Mouse (Mus musculus) forebrain, embryonic 10.5 days (tissue): ENCODE measurements around the gene Ccdc113. TPM values are rescaled to one million over a fixed set of nuclear protein-coding genes. Genes with fewer than 3 reads are reported as not detected.

Experiments used
- DNase-seq: peaks from one replicate; pipeline ENCODE4 v3.0.0-alpha.2; 2017; ENCODE audit warnings: low spot score; ENCODE audit errors: extremely low spot score
- H3K27ac ChIP-seq: fragments of 300-500 bp; sonication (generic); 2 replicates; pipeline ENCODE4 v1.5.1; 2016; ENCODE audit warnings: mild to moderate bottlenecking
- H3K27me3 ChIP-seq: fragments of 300-500 bp; sonication (generic); 2 replicates; pipeline ENCODE4 v1.6.1; 2016; ENCODE audit warnings: mild to moderate bottlenecking; ENCODE audit not compliant: poor library complexity, severe bottlenecking
- H3K36me3 ChIP-seq: fragments of 300-500 bp; sonication (generic); replicated peaks from 2 replicates; pipeline ENCODE4 v1.6.1; 2016; ENCODE audit warnings: mild to moderate bottlenecking, moderate library complexity
- H3K4me1 ChIP-seq: fragments of 300-500 bp; sonication (generic); 2 replicates; pipeline ENCODE4 v1.6.1; 2016
- H3K4me3 ChIP-seq: fragments of 300-500 bp; sonication (generic); 2 replicates; pipeline ENCODE4 v1.5.1; 2016; ENCODE audit warnings: mild to moderate bottlenecking, moderate library complexity
- H3K9me3 ChIP-seq: fragments of 300-500 bp; sonication (generic); 2 replicates; pipeline ENCODE4 v1.6.1; 2016; ENCODE audit warnings: mild to moderate bottlenecking, moderate library complexity
- WGBS: fragments of 180-500 bp; shearing (Covaris S2); methylation state at CpG from one replicate; pipeline ENCODE4 v1.1.7; 2016; 5-methylcytosine and 5-hydroxymethylcytosine counted together
- polyA plus RNA-seq: library from polyadenylated mRNA; unstranded; fragments of >200 nt; fragmentation: Nextera tagmentation; extraction: Ambion mirVana; gene quantifications from 2 replicates; pipeline ENCODE4 v1.2.1, GENCODE M21; 2016

Gene Ccdc113
- polyA plus RNA-seq, 1 experiment from 2014 or later, result 0.15 TPM

GRCm38 (mm10) chr8:95505606-95506005, 28.3 kb upstream of the Ccdc113 start:
- H3K36me3 ChIP-seq, result no peaks in the 10 kb centered on the region
- no peaks in the 10 kb centered on the region for H3K27me3 ChIP-seq
- no peaks in the 10 kb centered on the region for H3K9me3 ChIP-seq
- no peaks in the 10 kb centered on the region for H3K4me1 ChIP-seq
- WGBS, result 91% methylated on average over 3 of the region's 3 CpGs
- H3K27ac ChIP-seq, result no peak overlapping the region
- DNase-seq, result no peak
- H3K4me3 ChIP-seq, result no peak overlapping the region

GRCm38 (mm10) chr8:95506245-95506644, 27.6 kb upstream of the Ccdc113 start:
- H3K27ac ChIP-seq, result no peak overlapping the region
- H3K9me3 ChIP-seq, result no peaks in the 10 kb centered on the region
- no peaks in the 10 kb centered on the region for H3K4me1 ChIP-seq
- no peaks in the 10 kb centered on the region for H3K36me3 ChIP-seq
- DNase-seq, result no peak
- no peaks in the 10 kb centered on the region for H3K27me3 ChIP-seq
- 72% methylated on average over 5 of the region's 5 CpGs for WGBS
- no peak overlapping the region for H3K4me3 ChIP-seq

- WGBS, result 79% methylated on average over 4 of the region's 4 CpGs
- Histone ChIP-seq H3K27ac (no peak overlapping the region), H3K36me3 (no peaks in the 10 kb centered on the region), H3K9me3 (no peaks in the 10 kb centered on the region), H3K27me3 (no peaks in the 10 kb centered on the region), H3K4me3 (no peak overlapping the region), H3K4me1 (no peaks in the 10 kb centered on the region)
- DNase-seq, result no peak
These were observed 21.6 kb upstream of the Ccdc113 start for GRCm38 (mm10) chr8:95512257-95512656.

- H3K4me3 ChIP-seq, result no peak overlapping the region
- WGBS, result 87% methylated on average over 4 of the region's 4 CpGs
- no peak overlapping the region for H3K27ac ChIP-seq
- H3K36me3 ChIP-seq, result no peaks in the 10 kb centered on the region
- H3K9me3 ChIP-seq, result no peaks in the 10 kb centered on the region; the same call in 1 of the 2 replicates
- no peak for DNase-seq
- no peaks in the 10 kb centered on the region for H3K27me3 ChIP-seq
- no peaks in the 10 kb centered on the region for H3K4me1 ChIP-seq
These were observed 20.7 kb upstream of the Ccdc113 start for GRCm38 (mm10) chr8:95513219-95513618.

- H3K27me3 ChIP-seq, result no peaks in the 10 kb centered on the region
- WGBS, result 94% methylated on average over 6 of the region's 6 CpGs
- no peak overlapping the region for H3K27ac ChIP-seq
- no peak for DNase-seq
- no peak overlapping the region for H3K4me3 ChIP-seq
- H3K36me3 ChIP-seq, result no peaks in the 10 kb centered on the region
- no peaks in the 10 kb centered on the region; the same call in 1 of the 2 replicates for H3K9me3 ChIP-seq
- H3K4me1 ChIP-seq, result no peaks in the 10 kb centered on the region
These were observed 17.0 kb upstream of the Ccdc113 start for GRCm38 (mm10) chr8:95516928-95517327.

- no peaks in the 10 kb centered on the region for H3K4me1 ChIP-seq
- H3K4me3 ChIP-seq, result no peak overlapping the region
- no peaks in the 10 kb centered on the region for H3K9me3 ChIP-seq
- no peaks in the 10 kb centered on the region for H3K36me3 ChIP-seq
- no peaks in the 10 kb centered on the region for H3K27me3 ChIP-seq
- DNase-seq, result no peak
- 91% methylated on average over 4 of the region's 4 CpGs for WGBS
- H3K27ac ChIP-seq, result no peak overlapping the region
These were observed 9.9 kb upstream of the Ccdc113 start for GRCm38 (mm10) chr8:95523991-95524390.

- Histone ChIP-seq H3K27ac (no peak overlapping the region), H3K4me1 (no peaks in the 10 kb centered on the region), H3K4me3 (no peak overlapping the region), H3K9me3 (no peaks in the 10 kb centered on the region), H3K36me3 (no peaks in the 10 kb centered on the region), H3K27me3 (peaks cover 5% of the 10 kb centered on the region; the same call in 1 of the 2 replicates)
- DNase-seq, result no peak
- 87% methylated on average over 10 of the region's 10 CpGs for WGBS
These were observed 5.7 kb upstream of the Ccdc113 start for GRCm38 (mm10) chr8:95528194-95528593.

- 67% methylated on average over 9 of the region's 9 CpGs for WGBS
These were observed 5.1 kb upstream of the Ccdc113 start for GRCm38 (mm10) chr8:95528750-95529310.

GRCm38 (mm10) chr8:95532206-95532605, 1.7 kb upstream of the Ccdc113 start:
- H3K27me3 ChIP-seq, result peaks cover 5% of the 10 kb centered on the region; the same call in 1 of the 2 replicates
- no peak overlapping the region for H3K27ac ChIP-seq
- H3K36me3 ChIP-seq, result no peaks in the 10 kb centered on the region
- no peak overlapping the region for H3K4me3 ChIP-seq
- peaks cover 10% of the 10 kb centered on the region for H3K4me1 ChIP-seq
- WGBS, result 61% methylated on average over 4 of the region's 4 CpGs
- no peak for DNase-seq
- no peaks in the 10 kb centered on the region for H3K9me3 ChIP-seq

More at GRCm38 (mm10) chr8:95528750-95529310, 5.1 kb upstream of the Ccdc113 start:
- peaks cover 5% of the 10 kb centered on the region; the same call in 1 of the 2 replicates for H3K27me3 ChIP-seq
- no peak overlapping the region for H3K27ac ChIP-seq
- no peaks in the 10 kb centered on the region for H3K36me3 ChIP-seq
- peaks cover 3% of the 10 kb centered on the region for H3K4me1 ChIP-seq
- H3K4me3 ChIP-seq, result no peak overlapping the region
- no peaks in the 10 kb centered on the region for H3K9me3 ChIP-seq
- DNase-seq, result no peak

- no peak overlapping the region for H3K27ac ChIP-seq
- 77% methylated on average over 5 of the region's 5 CpGs for WGBS
- no peaks in the 10 kb centered on the region for H3K4me1 ChIP-seq
- no peaks in the 10 kb centered on the region for H3K36me3 ChIP-seq
- no peaks in the 10 kb centered on the region for H3K27me3 ChIP-seq
- H3K4me3 ChIP-seq, result no peak overlapping the region
- H3K9me3 ChIP-seq, result no peaks in the 10 kb centered on the region
- DNase-seq, result no peak
These were observed 5.6 kb downstream of the Ccdc113 start for GRCm38 (mm10) chr8:95539487-95539886.

GRCm38 (mm10) chr8:95542191-95542590, 8.3 kb downstream of the Ccdc113 start:
- Histone ChIP-seq H3K27ac (no peak overlapping the region), H3K4me3 (no peak overlapping the region), H3K4me1 (no peaks in the 10 kb centered on the region), H3K27me3 (no peaks in the 10 kb centered on the region), H3K9me3 (no peaks in the 10 kb centered on the region), H3K36me3 (no peaks in the 10 kb centered on the region)
- WGBS, result 92% methylated on average over 6 of the region's 6 CpGs
- no peak for DNase-seq

- Histone ChIP-seq H3K4me3 (no peak overlapping the region), H3K27ac (no peak overlapping the region), H3K27me3 (no peaks in the 10 kb centered on the region), H3K4me1 (no peaks in the 10 kb centered on the region), H3K9me3 (no peaks in the 10 kb centered on the region), H3K36me3 (no peaks in the 10 kb centered on the region)
- DNase-seq, result no peak
- WGBS, result 85% methylated on average over 3 of the region's 3 CpGs
These were observed 9.2 kb downstream of the Ccdc113 start for GRCm38 (mm10) chr8:95543065-95543464.

GRCm38 (mm10) chr8:95545815-95546214, 11.9 kb downstream of the Ccdc113 start:
- no peaks in the 10 kb centered on the region for H3K9me3 ChIP-seq
- peaks cover 16% of the 10 kb centered on the region for H3K4me1 ChIP-seq
- no peak for DNase-seq
- H3K27ac ChIP-seq, result no peak overlapping the region
- H3K27me3 ChIP-seq, result no peaks in the 10 kb centered on the region
- H3K36me3 ChIP-seq, result no peaks in the 10 kb centered on the region
- no peak overlapping the region for H3K4me3 ChIP-seq
- WGBS, result 83% methylated on average over 17 of the region's 17 CpGs

GRCm38 (mm10) chr8:95546986-95547385, 13.1 kb downstream of the Ccdc113 start:
- Histone ChIP-seq H3K36me3 (no peaks in the 10 kb centered on the region), H3K4me3 (no peak overlapping the region), H3K9me3 (no peaks in the 10 kb centered on the region), H3K4me1 (peaks cover 20% of the 10 kb centered on the region), H3K27me3 (no peaks in the 10 kb centered on the region), H3K27ac (no peak overlapping the region)
- WGBS, result 92% methylated on average over 4 of the region's 4 CpGs
- no peak for DNase-seq
